Mouse (Mus musculus) inflammation-experienced regulatory T-cells (primary cell): ENCODE measurements around the gene Idh3b. TPM values are rescaled to one million over a fixed set of nuclear protein-coding genes. Genes with fewer than 3 reads are reported as not detected.

ENCODE experiments used
- polyA plus RNA-seq, 2 experiments: library from polyadenylated mRNA; unstranded; fragments of 100-300 nt; shearing (Covaris generic); gene quantifications; one replicate each; pipeline ENCODE4 v1.2.1; 2017

Idh3b gene
- 100 to 1,000 TPM; 178 to 182 TPM for polyA plus RNA-seq

GRCm38 (mm10) chr2:130283854-130284654 is at the start of gene Idh3b:
Idh3b (minus strand) TSS chr2:130284547.

DNA sequence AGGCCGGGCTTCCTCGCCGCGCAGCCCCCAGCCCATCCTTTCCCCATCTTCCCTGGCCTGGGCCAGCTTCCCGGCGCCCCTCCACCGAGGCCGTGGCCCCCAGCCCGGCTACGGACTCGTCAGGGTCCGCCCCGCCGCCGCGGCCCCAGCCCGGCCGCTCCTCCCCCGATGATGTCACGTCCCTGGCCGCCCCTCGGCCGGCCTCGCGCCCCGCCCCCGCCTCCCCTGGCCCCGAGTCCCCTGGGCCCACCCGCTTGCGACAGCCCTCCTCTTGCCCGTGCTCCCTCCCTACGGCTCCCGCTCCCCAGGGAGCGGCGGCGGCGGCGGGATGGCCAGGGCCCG is 10.6 kb upstream of the Idh3b start, which contains the start of gene Ebf4:
Gene Ebf4 (plus strand): TSS at position 234 of the 342 bp plus-strand sequence.

DNA sequence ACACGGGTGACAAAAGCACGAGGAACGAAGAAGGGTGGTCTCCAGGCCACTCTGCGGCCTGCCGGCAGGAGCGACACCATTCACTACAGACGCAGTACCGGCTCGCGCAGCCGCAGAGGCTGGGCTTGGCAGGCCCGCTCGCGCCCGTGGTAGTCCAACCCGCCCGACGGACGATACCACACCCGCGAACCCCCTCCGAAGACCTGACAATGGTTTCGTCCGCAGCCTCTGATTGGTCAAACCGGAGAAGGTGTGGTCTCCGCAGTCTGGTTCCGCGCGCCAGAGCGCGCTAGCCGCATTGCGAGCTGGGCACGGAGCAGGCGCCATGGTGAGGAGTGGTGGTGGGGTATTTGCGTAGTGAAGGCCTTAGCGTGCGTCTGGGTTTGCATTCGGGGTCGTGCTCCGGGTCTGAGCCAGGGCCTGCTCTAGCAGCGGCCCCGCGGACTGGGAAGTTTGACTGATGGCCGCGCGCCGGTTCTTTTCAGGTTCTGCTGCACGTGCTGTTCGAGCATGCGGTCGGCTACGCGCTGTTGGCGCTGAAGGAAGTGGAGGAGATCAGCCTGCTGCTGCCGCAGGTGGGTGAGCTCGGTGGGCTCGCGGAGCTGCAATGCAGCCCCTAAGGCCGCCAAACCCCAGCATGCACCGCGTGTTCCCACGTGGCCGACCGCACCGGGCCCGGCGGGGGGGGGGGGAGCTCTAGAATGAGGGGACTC is 10.0 kb downstream of the Idh3b start, which contains the start of gene Nop56:
Gene Nop56 (plus strand): TSS at position 282 of the 713 bp plus-strand sequence.

Other genes starting within 250 kb of the Idh3b start
- not detected for gene Tgm6, start 172.1 kb downstream of the Idh3b start, polyA plus RNA-seq
- 100 to 1,000 TPM; 397 to 432 TPM for gene Snrpb, start 105.1 kb downstream of the Idh3b start, polyA plus RNA-seq
- gene Tmc2, start 89.4 kb downstream of the Idh3b start, polyA plus RNA-seq = under 1 TPM in 1 of 2 experiments, not detected in 1; 0.34 TPM
- gene Nop56, start 10.1 kb downstream of the Idh3b start, polyA plus RNA-seq = 100 to 1,000 TPM; 218 to 313 TPM
- gene Ebf4, start 10.6 kb upstream of the Idh3b start, polyA plus RNA-seq = under 1 TPM in 1 of 2 experiments, not detected in 1; 0.11 TPM
- 1 to 10 TPM in 1 of 2 experiments, under 1 TPM in 1; 0.43 to 3.3 TPM for gene Cpxm1, start 113.0 kb upstream of the Idh3b start, polyA plus RNA-seq
- gene Gm28372, start 120.7 kb upstream of the Idh3b start, polyA plus RNA-seq = not detected
- gene 1700020A23Rik, start 120.7 kb upstream of the Idh3b start, polyA plus RNA-seq = 1 to 10 TPM in 1 of 2 experiments, under 1 TPM in 1; 0.37 to 1.1 TPM
- gene Tmem239, start 121.9 kb upstream of the Idh3b start, polyA plus RNA-seq = not detected
- 100 to 1,000 TPM; 223 to 274 TPM for gene Vps16, start 139.8 kb upstream of the Idh3b start, polyA plus RNA-seq
- gene Pced1a, start 140.2 kb upstream of the Idh3b start, polyA plus RNA-seq = 10 to 100 TPM; 14.8 to 18.5 TPM
- 100 to 1,000 TPM; 169 to 209 TPM for gene Ptpra, start 165.7 kb upstream of the Idh3b start, polyA plus RNA-seq